Comparison of ENCODE assay signal across 22 mouse cellular contexts in the genomic region with DNA sequence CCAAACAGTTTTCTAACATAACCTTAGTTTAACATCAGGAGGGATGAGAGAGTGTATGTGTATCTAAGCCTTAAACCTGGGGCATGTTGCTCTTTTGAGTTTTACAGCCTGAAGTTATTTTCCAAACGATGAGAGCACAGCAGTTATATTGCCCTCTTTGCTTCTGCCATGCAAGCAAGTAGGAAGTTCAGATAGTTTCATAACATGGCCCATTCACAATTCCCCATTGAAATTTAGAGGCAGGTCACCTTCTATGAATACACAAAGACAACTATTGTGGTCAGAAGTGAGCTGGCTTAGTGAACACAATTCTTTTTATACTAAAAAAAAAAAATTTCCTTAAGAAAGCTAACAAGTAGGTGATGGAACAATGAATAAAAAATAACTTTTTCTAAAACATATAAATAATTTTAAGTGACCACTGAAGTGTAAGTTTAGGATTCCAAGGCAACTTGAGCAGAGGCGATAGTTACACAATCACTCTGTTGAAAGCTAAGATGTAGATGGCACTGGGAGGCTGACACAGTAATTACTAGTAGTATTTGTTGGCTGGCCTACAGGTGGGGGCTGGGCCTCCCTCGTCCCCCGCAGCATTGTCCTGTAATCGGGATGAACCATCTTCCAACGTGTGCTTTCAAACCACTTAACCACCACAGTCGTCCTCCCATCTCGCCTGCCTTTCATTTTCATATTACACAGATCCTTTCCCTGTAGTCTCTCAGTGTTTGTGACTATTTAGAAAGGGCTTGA. TPM values are rescaled to one million over a fixed set of nuclear protein-coding genes. Genes with fewer than 3 reads are reported as not detected.
DNase-seq lines count a peak whose midpoint lies in the region; ATAC-seq and TF ChIP-seq lines count a peak whose summit lies in the region.
"Had no signal": no experiment of that assay in that cellular context is flagged by ENCODE, and none has a peak within 500 bp of the region (broad histone marks: within the 10 kb centered on the region; RNA-seq: fewer than 3 reads in every experiment).

No protein-coding gene starts in this region.

- no peak for ATAC-seq in liver, embryonic 12.5 days
- ATAC-seq in neural tube, embryonic 15.5 days (ENCODE audit: low FRiP score): no peak
- ATAC-seq in cerebellum, adult (ENCODE audit: insufficient number of reproducible peaks, low FRiP score, low TSS enrichment): no peak
- ATAC-seq: forebrain, postnatal 0 days had no signal

- H3K79me2 ChIP-seq in liver, adult 2 months (ENCODE audit: control insufficient read depth, insufficient read depth, low read length): no peaks in the 10 kb centered on the region

- H3K4me1 ChIP-seq in heart, embryonic 10.5 days: peaks cover 10% of the 10 kb centered on the region; the same call in 1 of the 2 replicates
- peaks cover 8% of the 10 kb centered on the region for H3K4me1 ChIP-seq in liver, adult 2 months (ENCODE audit: control insufficient read depth, insufficient read depth, low read length)
- H3K4me1 ChIP-seq in liver, embryonic 12.5 days: peaks cover 13% of the 10 kb centered on the region
- peaks cover 18% of the 10 kb centered on the region for H3K4me1 ChIP-seq in neural tube, embryonic 15.5 days

- H3K27me3 ChIP-seq in heart, embryonic 10.5 days (ENCODE audit: insufficient read depth, poor library complexity, severe bottlenecking): no peaks in the 10 kb centered on the region
- H3K27me3 ChIP-seq in liver, adult 2 months (ENCODE audit: control insufficient read depth, insufficient read depth, low read length): no peaks in the 10 kb centered on the region
- H3K27me3 ChIP-seq in liver, embryonic 12.5 days (replicated peaks): no peaks in the 10 kb centered on the region
- no peaks in the 10 kb centered on the region for H3K27me3 ChIP-seq in neural tube, embryonic 15.5 days (replicated peaks)
- H3K27me3 ChIP-seq: heart, embryonic 15.5 days; limb, embryonic 15.5 days had no signal

- no peak overlapping the region for H3K27ac ChIP-seq in heart, embryonic 10.5 days
- H3K27ac ChIP-seq in liver, adult 2 months (replicated peaks; ENCODE audit: insufficient read depth, low read depth, low read length): peak overlapping the region; percentile 64; the same call in 1 of the 2 replicates
- H3K27ac ChIP-seq in liver, embryonic 12.5 days: no peak overlapping the region
- no peak overlapping the region for H3K27ac ChIP-seq in neural tube, embryonic 15.5 days (replicated peaks)
- H3K27ac ChIP-seq: heart, embryonic 15.5 days; hindbrain, embryonic 14.5 days; limb, embryonic 15.5 days had no signal

- no peak overlapping the region for H3K4me2 ChIP-seq in liver, embryonic 12.5 days
- peak overlapping the region; percentile 26 for H3K4me2 ChIP-seq in neural tube, embryonic 15.5 days
- H3K4me2 ChIP-seq: heart, embryonic 15.5 days; hindbrain, embryonic 14.5 days; limb, embryonic 15.5 days had no signal

- peak; percentile 83 for DNase-seq in heart, adult 11 months
- no peak for DNase-seq in heart, embryonic 10.5 days (ENCODE audit: low spot score)
- peak; percentile 64 for DNase-seq in liver, adult 2 months (ENCODE audit: extremely low read depth, low read depth, low spot score)
- DNase-seq in Muller cell, postnatal 12 days (ENCODE audit: inconsistent ontology term): peak; percentile 76
- DNase-seq: adrenal gland, adult 8-10 months; cerebellum, adult 9-10 months; forebrain, postnatal 0 days; gastrocnemius, postnatal 36 days; heart, postnatal 36 days; kidney, adult 8-10 months; kidney, postnatal 36 days; lung, postnatal 36 days; midbrain, embryonic 14.5 days; right cerebral cortex, postnatal 25 days; spleen, adult 18-20 months had no signal

- WGBS in heart, embryonic 10.5 days: 57% methylated on average over 8 of the region's 8 CpGs
- WGBS in liver, adult 2 months: 14% methylated on average over 8 of the region's 8 CpGs
- 60% methylated on average over 8 of the region's 8 CpGs for WGBS in liver, embryonic 12.5 days (ENCODE audit: insufficient replicate concordance)
- WGBS in neural tube, embryonic 15.5 days: 27% methylated on average over 8 of the region's 8 CpGs

- TF ChIP-seq POLR2A in liver, adult 2 months (IDR thresholded peaks at IDR 0.05; ENCODE audit: extremely low read depth, insufficient read depth, low read length): 0 out of 2 replicates have a peak, but pooled peaks have one; percentile 35

- no peak overlapping the region for H3K4me3 ChIP-seq in heart, embryonic 10.5 days
- peak overlapping the region; percentile 44; the same call in 1 of the 2 replicates for H3K4me3 ChIP-seq in liver, adult 2 months (ENCODE audit: insufficient read depth, low read depth, low read length)
- H3K4me3 ChIP-seq in liver, embryonic 12.5 days: no peak overlapping the region
- no peak overlapping the region for H3K4me3 ChIP-seq in neural tube, embryonic 15.5 days (replicated peaks)
- H3K4me3 ChIP-seq: heart, embryonic 15.5 days; limb, embryonic 15.5 days had no signal

- TF ChIP-seq CTCF in liver, adult 2 months (IDR thresholded peaks at IDR 0.05; ENCODE audit: low read depth, low read length): peak; percentile 42; the same call in 1 of the 2 replicates

- H3K9me3 ChIP-seq in heart, embryonic 10.5 days: no peaks in the 10 kb centered on the region
- H3K9me3 ChIP-seq in liver, embryonic 12.5 days (replicated peaks): no peaks in the 10 kb centered on the region
- no peaks in the 10 kb centered on the region for H3K9me3 ChIP-seq in neural tube, embryonic 15.5 days (replicated peaks)
- H3K9me3 ChIP-seq: heart, embryonic 15.5 days; limb, embryonic 15.5 days had no signal

- peak overlapping the region; percentile 75 for H3K9ac ChIP-seq in liver, adult 2 months (ENCODE audit: low read depth, low read length)
- no peak overlapping the region for H3K9ac ChIP-seq in liver, embryonic 12.5 days
- no peak overlapping the region for H3K9ac ChIP-seq in neural tube, embryonic 15.5 days (replicated peaks)
- H3K9ac ChIP-seq: forebrain, postnatal 0 days; heart, embryonic 15.5 days; hindbrain, embryonic 14.5 days; limb, embryonic 15.5 days had no signal

- H3K36me3 ChIP-seq in heart, embryonic 10.5 days: peaks cover 26% of the 10 kb centered on the region
- H3K36me3 ChIP-seq in liver, adult 2 months (ENCODE audit: control insufficient read depth, insufficient read depth, low read length): peaks cover 91% of the 10 kb centered on the region
- peaks cover 26% of the 10 kb centered on the region for H3K36me3 ChIP-seq in liver, embryonic 12.5 days
- H3K36me3 ChIP-seq in neural tube, embryonic 15.5 days: peaks cover 24% of the 10 kb centered on the region

RNA-seq across cellular contexts. Expression of gene Errfi1, which starts 9.1 kb away (rescaled TPM):
- polyA plus RNA-seq in heart, embryonic 10.5 days (2016; fragmentation: Nextera tagmentation; extraction: Ambion mirVana): 15.3 and 25.7 TPM in 2 replicates
- total RNA-seq in liver, adult 2 months (2014; rRNA removed): 589 and 661 TPM in 2 replicates
- 259 and 295 TPM in 2 replicates for polyA plus RNA-seq in liver, adult 2 months (2012; rRNA removed)
- polyA plus RNA-seq in liver, embryonic 12.5 days (2016; fragmentation: Nextera tagmentation; extraction: Ambion mirVana): 14.7 and 14.9 TPM in 2 replicates
- polyA plus RNA-seq in neural tube, embryonic 15.5 days (2015; fragmentation: Nextera tagmentation; extraction: Ambion mirVana): 51.8 and 57.4 TPM in 2 replicates

RNA-seq across cellular contexts. Expression of gene Park7, which starts 51.4 kb away (rescaled TPM):
- 403 and 488 TPM in 2 replicates for polyA plus RNA-seq in heart, embryonic 10.5 days (2016; fragmentation: Nextera tagmentation; extraction: Ambion mirVana)
- total RNA-seq in liver, adult 2 months (2014; rRNA removed): 281 and 324 TPM in 2 replicates
- 148 and 191 TPM in 2 replicates for polyA plus RNA-seq in liver, adult 2 months (2012; rRNA removed)
- 326 and 344 TPM in 2 replicates for polyA plus RNA-seq in liver, embryonic 12.5 days (2016; fragmentation: Nextera tagmentation; extraction: Ambion mirVana)
- polyA plus RNA-seq in neural tube, embryonic 15.5 days (2015; fragmentation: Nextera tagmentation; extraction: Ambion mirVana): 384 and 410 TPM in 2 replicates

RNA-seq across cellular contexts. Expression of gene Tnfrsf9, which starts 51.6 kb away (rescaled TPM):
- 0.16 and 0.51 TPM in 2 replicates for polyA plus RNA-seq in heart, embryonic 10.5 days (2016; fragmentation: Nextera tagmentation; extraction: Ambion mirVana)
- 0.07 and 0.09 TPM in 2 replicates for total RNA-seq in liver, adult 2 months (2014; rRNA removed)
- polyA plus RNA-seq in liver, adult 2 months (2012; rRNA removed): 0.05 and 0.15 TPM in 2 replicates
- polyA plus RNA-seq in liver, embryonic 12.5 days (2016; fragmentation: Nextera tagmentation; extraction: Ambion mirVana): 0.12 TPM in 1 of 2 replicates, not detected in the other
- polyA plus RNA-seq in neural tube, embryonic 15.5 days (2015; fragmentation: Nextera tagmentation; extraction: Ambion mirVana): 0.44 and 2.8 TPM in 2 replicates
- total RNA-seq: common myeloid progenitor, adult 5-6 weeks had no signal
